Mouse (Mus musculus) CH12.LX (cell line): ENCODE measurements around the gene Sec1. TPM values are rescaled to one million over a fixed set of nuclear protein-coding genes. Genes with fewer than 3 reads are reported as not detected.
A peak's percentile ranks its signal among the peaks of the same experiment; 100 is the strongest.

Experiments
- DNase-seq: peaks from one replicate; pipeline ENCODE4 v3.0.0-alpha.2; 2013; ENCODE audit errors: extremely low read depth
- H3K27ac ChIP-seq: 2 replicates; pipeline ENCODE4 v1.5.1; 2012; ENCODE audit warnings: low read depth, mild to moderate bottlenecking, control low read depth, moderate library complexity; ENCODE audit not compliant: insufficient read depth
- H3K27me3 ChIP-seq: replicated peaks from 2 replicates; pipeline ENCODE3; 2012; ENCODE audit warnings: inconsistent platforms
- H3K36me3 ChIP-seq, 2 experiments: replicated peaks in 1 of 2; 2 replicates each; pipeline versions ENCODE3 to v1.6.1; 2012; ENCODE audit warnings: inconsistent platforms in 1 of 2, low read length in 1 of 2, mild to moderate bottlenecking in 1 of 2, mixed read lengths in 1 of 2, moderate library complexity in 1 of 2; ENCODE audit not compliant: control insufficient read depth in 1 of 2, insufficient read depth in 1 of 2
- H3K4me1 ChIP-seq, 2 experiments: 2 replicates each; pipeline ENCODE4 v1.6.1; 2012; ENCODE audit warnings: inconsistent platforms in 1 of 2, moderate library complexity in 1 of 2; ENCODE audit not compliant: insufficient read depth in 2 of 2, control insufficient read depth in 1 of 2
- H3K4me2 ChIP-seq: 2 replicates; pipeline ENCODE4 v1.6.1; 2012; ENCODE audit warnings: low read depth, mild to moderate bottlenecking, control low read depth; ENCODE audit not compliant: poor library complexity, insufficient read depth, severe bottlenecking
- H3K4me3 ChIP-seq, 3 experiments: fragments of 150-350 bp in 1 of 3; sonication (generic) in 1 of 3; replicated peaks in 1 of 3; 2 replicates each; pipeline versions ENCODE3 to v1.5.1; 2011 to 2012; ENCODE audit warnings: low read depth in 2 of 3, low read length in 2 of 3, mild to moderate bottlenecking in 2 of 3, moderate library complexity in 2 of 3, control low read depth in 1 of 3, improper control_type of control experiment in 1 of 3, inconsistent platforms in 1 of 3, mixed read lengths in 1 of 3; ENCODE audit not compliant: poor library complexity in 1 of 3
- H3K79me2 ChIP-seq: replicated peaks from 2 replicates; pipeline ENCODE4 v1.6.1; 2012; ENCODE audit warnings: mild to moderate bottlenecking, moderate library complexity; ENCODE audit not compliant: control insufficient read depth, poor library complexity, insufficient read depth, severe bottlenecking; ENCODE audit errors: extremely low read depth
- H3K9ac ChIP-seq: 2 replicates; pipeline ENCODE4 v1.6.1; 2012; ENCODE audit warnings: low read depth, mild to moderate bottlenecking, control low read depth, moderate library complexity; ENCODE audit not compliant: insufficient read depth
- H3K9me3 ChIP-seq: replicated peaks from 2 replicates; pipeline ENCODE3; 2012; ENCODE audit warnings: low read length, inconsistent platforms, mixed read lengths
- BHLHE40 ChIP-seq: IDR thresholded peaks from 2 replicates; pipeline ENCODE4 v1.6.1; 2011; ENCODE audit warnings: mild to moderate bottlenecking, low read depth, low read length, improper control_type of control experiment
- E2F4 ChIP-seq: IDR thresholded peaks from 2 replicates; pipeline ENCODE4 v1.6.1; 2011; ENCODE audit warnings: low read depth, low read length, improper control_type of control experiment; ENCODE audit not compliant: insufficient replicate concordance
- ETS1 ChIP-seq: conservative IDR thresholded peaks from 2 replicates; pipeline ENCODE4 v1.6.1; 2012; ENCODE audit warnings: low read depth, mild to moderate bottlenecking, inconsistent platforms, low read length, improper control_type of control experiment, moderate library complexity
- GABPA ChIP-seq: IDR thresholded peaks from 2 replicates; pipeline ENCODE4 v1.6.1; 2012; ENCODE audit warnings: low read depth, low read length, improper control_type of control experiment, inconsistent platforms; ENCODE audit not compliant: insufficient replicate concordance
- JUND ChIP-seq: conservative IDR thresholded peaks from 2 replicates; pipeline ENCODE4 v1.6.1; 2011; ENCODE audit warnings: low read depth, low read length, improper control_type of control experiment
- KAT2A ChIP-seq: IDR thresholded peaks from 2 replicates; pipeline ENCODE4 v1.6.1; 2012; ENCODE audit warnings: low read length, improper control_type of control experiment, inconsistent platforms; ENCODE audit not compliant: insufficient replicate concordance
- MAFK ChIP-seq: IDR thresholded peaks from 2 replicates; pipeline ENCODE4 v1.6.1; 2011; ENCODE audit warnings: low read length, improper control_type of control experiment; ENCODE audit not compliant: insufficient replicate concordance
- MAX ChIP-seq: IDR thresholded peaks from 2 replicates; pipeline ENCODE4 v1.6.1; 2011; ENCODE audit warnings: low read length, improper control_type of control experiment
- MEF2A ChIP-seq: IDR thresholded peaks from 2 replicates; pipeline ENCODE4 v1.6.1; 2014; ENCODE audit warnings: low read depth, mild to moderate bottlenecking, inconsistent platforms, low read length, improper control_type of control experiment, borderline replicate concordance
- MXI1 ChIP-seq: IDR thresholded peaks from 2 replicates; pipeline ENCODE4 v1.6.1; 2011; ENCODE audit warnings: mild to moderate bottlenecking, low read depth, low read length, improper control_type of control experiment
- MYC ChIP-seq: IDR thresholded peaks from 2 replicates; pipeline ENCODE4 v1.6.1; 2011; ENCODE audit warnings: low read depth, mild to moderate bottlenecking, improper control_type of control experiment, low read length
- NRF1 ChIP-seq: IDR thresholded peaks from 2 replicates; pipeline ENCODE4 v1.6.1; 2014; ENCODE audit warnings: low read depth, mild to moderate bottlenecking, inconsistent platforms, low read length, improper control_type of control experiment, moderate library complexity
- POLR2A ChIP-seq: IDR thresholded peaks from 2 replicates; pipeline ENCODE4 v1.6.1; 2011; ENCODE audit warnings: low read depth, mild to moderate bottlenecking, improper control_type of control experiment, low read length
- RCOR1 ChIP-seq: conservative IDR thresholded peaks from 2 replicates; pipeline ENCODE4 v1.6.1; 2012; ENCODE audit warnings: low read depth, mild to moderate bottlenecking, inconsistent platforms, low read length, improper control_type of control experiment
- SIN3A ChIP-seq: IDR thresholded peaks from 2 replicates; pipeline ENCODE4 v1.6.1; 2012; ENCODE audit warnings: low read length, improper control_type of control experiment, inconsistent platforms
- TCF12 ChIP-seq: IDR thresholded peaks from 2 replicates; pipeline ENCODE4 v1.6.1; 2014; ENCODE audit warnings: low read depth, mild to moderate bottlenecking, inconsistent platforms, low read length, improper control_type of control experiment
- UBTF ChIP-seq: IDR thresholded peaks from 2 replicates; pipeline ENCODE4 v1.6.1; 2012; ENCODE audit warnings: low read depth, mild to moderate bottlenecking, inconsistent platforms, low read length, improper control_type of control experiment, moderate library complexity
- USF1 ChIP-seq: IDR thresholded peaks from 2 replicates; pipeline ENCODE4 v1.6.1; 2014; ENCODE audit warnings: low read depth, mild to moderate bottlenecking, inconsistent platforms, low read length, improper control_type of control experiment
- ZC3H11A ChIP-seq: IDR thresholded peaks from 2 replicates; pipeline ENCODE4 v1.6.1; 2012; ENCODE audit warnings: low read depth, mild to moderate bottlenecking, inconsistent platforms, low read length, improper control_type of control experiment
- ZKSCAN1 ChIP-seq: IDR thresholded peaks from 2 replicates; pipeline ENCODE4 v1.6.1; 2012; ENCODE audit warnings: low read depth, inconsistent platforms, low read length, improper control_type of control experiment, borderline replicate concordance
- ZMIZ1 ChIP-seq: IDR thresholded peaks from 2 replicates; pipeline ENCODE4 v1.6.1; 2012; ENCODE audit warnings: low read depth, mild to moderate bottlenecking, inconsistent platforms, low read length, improper control_type of control experiment
- ZNF384 ChIP-seq: IDR thresholded peaks from 2 replicates; pipeline ENCODE4 v1.6.1; 2012; ENCODE audit warnings: low read depth, low read length, improper control_type of control experiment, inconsistent platforms
- dilution Hi-C: fragments of 300-500 bp; cut with MboI; formaldehyde crosslinking; loops from 2 replicates; pipeline ENCODE4 v1.14.3; 2020; ENCODE audit warnings: low sequenced_read_pairs; ENCODE audit not compliant: extremely low pct_unique_long_range_greater_than_20kb, extremely low pct_ligation_motif_present
- in situ Hi-C: fragments of 300-500 bp; cut with MboI; formaldehyde crosslinking; loops from 3 replicates; pipeline ENCODE4 v1.14.3; 2019; ENCODE audit warnings: low sequenced_read_pairs, low pct_ligation_motif_present, low pct_unique_long_range_greater_than_20kb, mixed read lengths
- polyA plus RNA-seq: library from polyadenylated mRNA; unstranded; fragments of >175 nt; gene quantifications from 2 replicates; pipeline ENCODE4 v1.2.1, GENCODE M21; 2012; ENCODE audit warnings: low read depth; ENCODE audit not compliant: insufficient read length
- total RNA-seq, 2 experiments: library from RNA; depleted of rRNA; stranded (reverse); fragments of 300-350 nt in 1 of 2; fragments of >200 nt in 1 of 2; gene quantifications; 2 replicates each; pipeline ENCODE4 v1.2.3; 2012 to 2014

Sec1 gene
- total and polyA plus RNA-seq, 3 experiments = 0.08 to 0.33 (median 0.26) TPM

DNA sequence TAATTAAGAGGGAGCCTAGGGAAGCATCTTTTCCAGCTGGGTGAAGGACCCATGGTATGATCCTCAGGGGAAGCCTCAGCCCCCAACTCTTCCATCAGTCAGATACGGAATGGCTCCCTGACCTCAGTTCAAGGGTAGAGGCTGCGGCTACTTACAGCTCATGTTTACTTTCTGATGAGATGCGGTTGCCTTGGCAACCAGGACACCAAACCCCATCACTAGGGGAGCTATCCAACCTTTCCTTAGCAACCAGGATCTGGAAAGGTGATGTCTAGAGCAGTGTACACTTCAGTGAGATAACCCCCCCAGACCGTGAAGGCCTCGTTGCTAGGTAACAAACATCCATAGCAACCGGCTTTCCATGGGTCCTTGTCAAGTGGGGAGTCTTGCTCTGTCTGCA is 14.8 kb upstream of the Sec1 start:
- DNase-seq = no peak
- dilution Hi-C loops = no loop called here
- peaks cover 0 to 35% of the 10 kb centered on the region in 2 experiments; a peak in 2 of 4 replicates for H3K4me1 ChIP-seq
- no peaks in the 10 kb centered on the region for H3K9me3 ChIP-seq
- H3K27me3 ChIP-seq = no peaks in the 10 kb centered on the region
- peaks cover 35 to 53% of the 10 kb centered on the region in 2 experiments for H3K36me3 ChIP-seq
- H3K4me3 ChIP-seq = no peak overlapping the region
- TF ChIP-seq USF1 (no peak), MXI1 (0 out of 2 replicates have a peak, but pooled peaks have one; percentile 16), SIN3A (0 out of 2 replicates have a peak, but pooled peaks have one; percentile 5)
- TF ChIP-seq, all 38 proteins: peak for 2
- in situ Hi-C loops = no loop called here
- Histone ChIP-seq H3K4me2 (peak overlapping the region; percentile 91; the same call in 1 of the 2 replicates), H3K27ac (no peak overlapping the region), H3K79me2 (peaks cover 3% of the 10 kb centered on the region), H3K9ac (no peak overlapping the region)

DNA sequence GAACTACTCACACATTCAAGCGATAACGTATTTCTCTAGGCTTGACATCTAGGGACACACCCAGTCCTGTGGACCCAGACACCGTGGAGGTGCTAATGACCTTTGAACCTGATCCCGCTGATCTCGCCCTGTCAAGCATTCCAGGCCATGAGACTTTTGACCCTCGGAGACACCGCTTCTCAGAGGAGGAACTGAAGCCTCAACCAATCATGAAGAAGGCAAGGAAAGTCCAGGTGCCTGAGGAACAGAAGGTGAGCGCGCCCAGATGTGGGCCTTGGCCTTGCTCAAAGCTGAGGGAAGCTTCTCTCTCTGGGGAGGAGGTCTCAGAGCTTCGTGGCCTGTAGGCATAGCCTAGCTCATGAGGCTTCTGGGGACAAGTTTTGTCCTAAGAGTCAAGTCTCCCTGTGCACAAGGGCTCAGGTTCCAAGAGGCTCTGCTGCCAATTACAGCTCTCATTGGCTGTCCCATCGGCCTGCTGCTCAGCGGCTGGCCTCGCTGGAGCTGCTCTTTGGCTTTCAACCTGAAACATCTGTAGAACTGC is 14.1 kb upstream of the Sec1 start:
- no peak for DNase-seq
- Histone ChIP-seq H3K36me3 (peaks cover 31 to 46% of the 10 kb centered on the region in 2 experiments), H3K4me2 (peak overlapping the region; percentile 91), H3K4me1 (peaks cover 0 to 38% of the 10 kb centered on the region in 2 experiments; a peak in 2 of 4 replicates), H3K79me2 (no peaks in the 10 kb centered on the region), H3K27me3 (no peaks in the 10 kb centered on the region), H3K4me3 (peak overlapping the region; percentile 17 to 77 (median 53)), H3K27ac (peak overlapping the region; percentile 87), H3K9ac (peak overlapping the region; percentile 50), H3K9me3 (no peaks in the 10 kb centered on the region)
- dilution Hi-C loops = no loop called here
- in situ Hi-C loops = no loop called here
- TF ChIP-seq JUND (0 out of 2 replicates have a peak, but pooled peaks have one; percentile 4), E2F4 (no peak), UBTF (0 out of 2 replicates have a peak, but pooled peaks have one; percentile 26), KAT2A (no peak), MEF2A (no peak)

DNA sequence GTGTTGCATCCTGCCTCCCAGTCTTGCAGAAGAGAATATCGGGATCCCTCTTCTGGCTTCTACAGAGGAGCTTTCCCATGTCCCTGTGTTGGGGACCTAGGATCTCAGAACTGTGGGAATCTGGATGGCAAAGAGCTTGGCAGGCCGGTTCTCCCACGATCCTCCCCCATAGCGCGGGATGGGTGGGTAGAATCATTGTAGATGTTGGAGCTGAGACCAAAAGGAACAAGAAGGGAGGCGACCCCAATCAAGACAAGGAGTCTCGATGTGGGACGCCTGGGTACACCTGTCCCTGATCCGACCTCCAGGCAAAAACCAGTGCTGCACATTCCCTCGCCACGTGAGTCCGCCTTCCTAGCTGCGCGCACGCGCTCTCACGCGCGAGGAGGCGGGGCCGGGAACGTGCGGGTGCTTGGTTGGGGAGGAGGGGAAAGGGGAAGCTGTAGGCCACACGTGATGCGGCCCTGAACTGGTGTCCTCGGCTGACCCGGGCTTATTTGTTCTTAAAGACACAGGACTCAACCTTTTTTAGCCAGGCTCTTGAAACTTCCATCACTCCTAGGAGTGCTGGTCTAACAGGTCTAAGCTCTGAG is 13.3 kb upstream of the Sec1 start:
- H3K9ac ChIP-seq = peak overlapping the region; percentile 75
- dilution Hi-C loops = no loop called here
- H3K4me2 ChIP-seq = peak overlapping the region; percentile 91
- H3K4me1 ChIP-seq = peaks cover 0 to 46% of the 10 kb centered on the region in 2 experiments; a peak in 2 of 4 replicates
- no peaks in the 10 kb centered on the region for H3K9me3 ChIP-seq
- in situ Hi-C loops = no loop called here
- DNase-seq = peak; percentile 91
- H3K79me2 ChIP-seq = no peaks in the 10 kb centered on the region
- H3K4me3 ChIP-seq = peak overlapping the region; percentile 53 to 77 (median 56)
- H3K36me3 ChIP-seq = peaks cover 23 to 37% of the 10 kb centered on the region in 2 experiments
- H3K27ac ChIP-seq = peak overlapping the region; percentile 87
- H3K27me3 ChIP-seq = no peaks in the 10 kb centered on the region
- TF ChIP-seq RCOR1 = no peak
- TF ChIP-seq MAFK = no peak
- TF ChIP-seq ZKSCAN1 = no peak
- TF ChIP-seq UBTF = no peak
- TF ChIP-seq KAT2A = no peak
- no peak for TF ChIP-seq ZMIZ1
- TF ChIP-seq GABPA = no peak
- TF ChIP-seq POLR2A = peak; percentile 65; the same call in 1 of the 2 replicates
- TF ChIP-seq MAX = peak; percentile 95
- TF ChIP-seq MEF2A = peak; percentile 58; the same call in 1 of the 2 replicates
- TF ChIP-seq TCF12 = peak; percentile 62; the same call in 1 of the 2 replicates
- TF ChIP-seq ETS1 = peak; percentile 91
- peak; percentile 79 for TF ChIP-seq NRF1
- no peak for TF ChIP-seq ZC3H11A
- no peak; the same call in 1 of the 2 replicates for TF ChIP-seq SIN3A
- TF ChIP-seq MXI1 = peak; percentile 95
- peak; percentile 74 for TF ChIP-seq MYC
- TF ChIP-seq BHLHE40 = peak; percentile 100
- no peak for TF ChIP-seq E2F4
- no peak for TF ChIP-seq ZNF384
